Mouse (Mus musculus) mesoderm, embryonic 11.5 days (tissue): ENCODE measurements at regions not wholly inside any gene's neighbourhood (a gene's known extent, or its start where the extent isn't known, plus 50 kb on each side); places are given as distances from the start of the nearest gene placed in this dataset.
A peak's percentile ranks its signal among the peaks of the same experiment; 100 is the strongest.

Experiments used
- DNase-seq: peaks from one replicate; pipeline ENCODE4 v3.0.0-alpha.2; 2012; ENCODE audit warnings: low read depth, low spot score

GRCm38 (mm10) chr8:28117997-28118778, 670.7 kb downstream of the Poteg start:
- DNase-seq = peak; percentile 4

- DNase-seq = no peak
Measured at GRCm38 (mm10) chr8:28125021-28125420, 677.6 kb downstream of the Poteg start.

GRCm38 (mm10) chr8:28141916-28142315, 694.4 kb downstream of the Poteg start:
- no peak for DNase-seq

GRCm38 (mm10) chr8:28148599-28149452, 701.4 kb downstream of the Poteg start:
- peak; percentile 40 for DNase-seq

- no peak for DNase-seq
Measured at GRCm38 (mm10) chr8:28149453-28149767, 701.9 kb downstream of the Poteg start.

GRCm38 (mm10) chr8:28160651-28161050, 713.2 kb downstream of the Poteg start:
- no peak for DNase-seq

GRCm38 (mm10) chr8:28168036-28168435, 720.6 kb downstream of the Poteg start:
- DNase-seq = peak; percentile 21

GRCm38 (mm10) chr8:28171456-28171855, 724.0 kb downstream of the Poteg start:
- DNase-seq = no peak

- DNase-seq = no peak
Measured at GRCm38 (mm10) chr8:28195943-28196342, 748.5 kb downstream of the Poteg start.

- DNase-seq = peak; percentile 16
Measured at GRCm38 (mm10) chr8:28235562-28235961, 788.1 kb downstream of the Poteg start.

- peak; percentile 50 for DNase-seq
Measured at GRCm38 (mm10) chr8:28239411-28239810, 791.9 kb downstream of the Poteg start.

GRCm38 (mm10) chr8:28252399-28253240, 805.1 kb downstream of the Poteg start:
- no peak for DNase-seq

GRCm38 (mm10) chr8:28267277-28267676, 819.8 kb downstream of the Poteg start:
- no peak for DNase-seq

- DNase-seq = no peak
Measured at GRCm38 (mm10) chr8:28284257-28284656, 836.8 kb downstream of the Poteg start.

GRCm38 (mm10) chr8:28298896-28299793, 851.7 kb downstream of the Poteg start:
- peak; percentile 4 for DNase-seq

GRCm38 (mm10) chr8:28317081-28317480, 869.6 kb downstream of the Poteg start:
- DNase-seq = no peak

- no peak for DNase-seq
Measured at GRCm38 (mm10) chr8:28333388-28333787, 885.9 kb downstream of the Poteg start.

GRCm38 (mm10) chr8:28337484-28337883, 890.0 kb downstream of the Poteg start:
- DNase-seq = no peak

- DNase-seq = no peak
Measured at GRCm38 (mm10) chr8:28341236-28341635, 893.8 kb downstream of the Poteg start.

- DNase-seq = no peak
Measured at GRCm38 (mm10) chr8:28366470-28366869, 919.0 kb downstream of the Poteg start.

- DNase-seq = no peak
Measured at GRCm38 (mm10) chr8:28367361-28367760, 919.9 kb downstream of the Poteg start.
